Mouse (Mus musculus) adrenal gland, adult 2 months (tissue): ENCODE data around the gene Rnf146. TPM values are rescaled to one million over a fixed set of nuclear protein-coding genes. Genes with fewer than 3 reads are reported as not detected.

ENCODE experiments used
- polyA plus RNA-seq: library from polyadenylated mRNA; depleted of rRNA; stranded (reverse); fragments of >200 nt; gene quantifications from 2 replicates; pipeline ENCODE4 v1.2.3, GENCODE M21; 2012; rRNA removed
- total RNA-seq, 2 experiments: library from RNA; stranded (reverse); gene quantifications; 2 replicates each; pipeline ENCODE4 v1.2.3; 2021

Gene Rnf146
- total and polyA plus RNA-seq, 3 experiments, result 9.6 to 55.1 (median 39.5) TPM

Other genes starting within 250 kb of the Rnf146 start
- gene Soga3, start 218.6 kb downstream of the Rnf146 start, total RNA-seq, result 1 to 10 TPM; 7.5 to 8.7 TPM
- gene Soga3, start 218.6 kb downstream of the Rnf146 start, polyA plus RNA-seq, result 2.1 and 3.1 TPM in 2 replicates
- 1 to 10 TPM; 1.6 to 2.4 TPM for gene Gm49353, start 163.5 kb downstream of the Rnf146 start, total RNA-seq
- not detected in 2 replicates for gene Gm49353, start 163.5 kb downstream of the Rnf146 start, polyA plus RNA-seq
- gene 9330159F19Rik, start 150.8 kb downstream of the Rnf146 start, total RNA-seq, result 1 to 10 TPM; 5.3 to 5.9 TPM
- gene 9330159F19Rik, start 150.8 kb downstream of the Rnf146 start, polyA plus RNA-seq, result 0.08 and 0.16 TPM in 2 replicates
- 100 to 1,000 TPM; 140 to 182 TPM for gene Echdc1, start 49.3 kb downstream of the Rnf146 start, total RNA-seq
- 1.8 and 3.2 TPM in 2 replicates for gene Echdc1, start 49.3 kb downstream of the Rnf146 start, polyA plus RNA-seq
- 10 to 100 TPM; 13.5 to 22.7 TPM for gene Rspo3, start 173.4 kb upstream of the Rnf146 start, total RNA-seq
- gene Rspo3, start 173.4 kb upstream of the Rnf146 start, polyA plus RNA-seq, result 16.6 and 22.6 TPM in 2 replicates